Mouse (Mus musculus) kidney, embryonic 15.5 days (tissue): ENCODE results near the gene Bcl2a1c. TPM values are rescaled to one million over a fixed set of nuclear protein-coding genes. Genes with fewer than 3 reads are reported as not detected.

Experiments used
- ATAC-seq: fragments of 200-750 bp; cut with Nextera tagmentation; replicated peaks from 2 replicates; pipeline ENCODE4 v1.8.0; 2017; ENCODE audit warnings: moderate TSS enrichment; ENCODE audit not compliant: low FRiP score
- H3K27ac ChIP-seq: fragments of 300-500 bp; sonication (generic); 2 replicates; pipeline ENCODE4 v1.5.1; 2015; ENCODE audit warnings: mild to moderate bottlenecking, inconsistent platforms
- H3K27me3 ChIP-seq: fragments of 300-500 bp; sonication (generic); 2 replicates; pipeline ENCODE4 v1.6.1; 2015; ENCODE audit warnings: inconsistent platforms
- H3K36me3 ChIP-seq: fragments of 300-500 bp; sonication (generic); 2 replicates; pipeline ENCODE4 v1.6.1; 2015; ENCODE audit warnings: inconsistent platforms
- H3K4me1 ChIP-seq: fragments of 300-500 bp; sonication (generic); 2 replicates; pipeline ENCODE4 v1.6.1; 2015; ENCODE audit warnings: inconsistent platforms
- H3K4me2 ChIP-seq: fragments of 300-500 bp; sonication (generic); 2 replicates; pipeline ENCODE4 v1.6.1; 2015; ENCODE audit warnings: moderate library complexity, mild to moderate bottlenecking, inconsistent platforms
- H3K4me3 ChIP-seq: fragments of 300-500 bp; sonication (generic); replicated peaks from 2 replicates; pipeline ENCODE4 v1.5.1; 2015; ENCODE audit warnings: mild to moderate bottlenecking, inconsistent platforms
- H3K9ac ChIP-seq: fragments of 300-500 bp; sonication (generic); 2 replicates; pipeline ENCODE4 v1.6.1; 2015; ENCODE audit warnings: mild to moderate bottlenecking, inconsistent platforms
- H3K9me3 ChIP-seq: fragments of 300-500 bp; sonication (generic); replicated peaks from 2 replicates; pipeline ENCODE4 v1.6.1; 2016; ENCODE audit warnings: inconsistent platforms
- WGBS: fragments of 180-500 bp; shearing (Covaris S2); methylation state at CpG from one replicate; pipeline ENCODE4 v1.1.7; 2015; ENCODE audit warnings: mixed read lengths; 5-methylcytosine and 5-hydroxymethylcytosine counted together
- polyA plus RNA-seq: library from polyadenylated mRNA; unstranded; fragments of >200 nt; fragmentation: Nextera tagmentation; extraction: Ambion mirVana; gene quantifications from 2 replicates; pipeline ENCODE4 v1.2.1, GENCODE M21; 2015

Gene Bcl2a1c
- polyA plus RNA-seq, 1 experiment from 2014 or later, result not detected

DNA sequence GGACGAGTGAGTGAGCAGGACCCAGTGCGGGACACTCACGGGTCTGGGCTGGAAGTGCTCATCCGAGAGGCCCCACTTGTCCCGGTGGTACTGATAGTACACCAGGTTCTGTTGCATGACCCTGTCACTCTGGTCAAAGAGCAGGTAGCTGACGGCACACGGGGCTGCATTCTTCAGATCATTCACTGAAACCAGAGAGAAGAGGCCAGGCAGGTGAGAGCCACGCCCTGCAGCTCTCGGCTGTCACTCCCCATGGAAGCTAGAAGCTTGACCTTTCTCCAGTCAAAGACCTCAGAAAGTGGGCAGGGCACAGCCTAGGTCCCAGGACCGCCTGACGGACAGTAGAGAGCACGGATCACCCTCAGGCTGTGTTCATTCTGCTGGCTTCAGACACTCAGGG is 49.9 kb downstream of the Bcl2a1c start:
- Histone ChIP-seq H3K4me1 (no peaks in the 10 kb centered on the region), H3K36me3 (peaks cover 82% of the 10 kb centered on the region), H3K4me2 (no peak overlapping the region), H3K4me3 (no peak overlapping the region), H3K27ac (no peak overlapping the region), H3K27me3 (no peaks in the 10 kb centered on the region), H3K9me3 (no peaks in the 10 kb centered on the region), H3K9ac (no peak overlapping the region)
- ATAC-seq, result 0 out of 2 replicates have a peak, but pooled peaks have one; percentile 30
- 80% methylated on average over 12 of the region's 12 CpGs for WGBS

Other genes with a start within 250 kb of the Bcl2a1c start
- 128 and 138 TPM in 2 replicates for gene Crtap, start 60.5 kb downstream of the Bcl2a1c start, polyA plus RNA-seq
- 54.0 and 58.4 TPM in 2 replicates for gene Glb1, start 70.9 kb downstream of the Bcl2a1c start, polyA plus RNA-seq
- 11.0 and 12.5 TPM in 2 replicates for gene Tmppe, start 71.0 kb downstream of the Bcl2a1c start, polyA plus RNA-seq
- gene Ccr4, start 174.8 kb downstream of the Bcl2a1c start, polyA plus RNA-seq, result 0.55 and 0.78 TPM in 2 replicates
- gene C130032M10Rik, start 185.6 kb downstream of the Bcl2a1c start, polyA plus RNA-seq, result 0.58 and 0.62 TPM in 2 replicates
- gene Trim71, start 234.2 kb downstream of the Bcl2a1c start, polyA plus RNA-seq, result 0.87 and 1.00 TPM in 2 replicates